Mouse (Mus musculus): ENCODE measurements around the gene Rgma. TPM values are rescaled to one million over a fixed set of nuclear protein-coding genes. Genes with fewer than 3 reads are reported as not detected.

Rgma gene
- total RNA-seq (2023), result 0.33 TPM

DNA sequence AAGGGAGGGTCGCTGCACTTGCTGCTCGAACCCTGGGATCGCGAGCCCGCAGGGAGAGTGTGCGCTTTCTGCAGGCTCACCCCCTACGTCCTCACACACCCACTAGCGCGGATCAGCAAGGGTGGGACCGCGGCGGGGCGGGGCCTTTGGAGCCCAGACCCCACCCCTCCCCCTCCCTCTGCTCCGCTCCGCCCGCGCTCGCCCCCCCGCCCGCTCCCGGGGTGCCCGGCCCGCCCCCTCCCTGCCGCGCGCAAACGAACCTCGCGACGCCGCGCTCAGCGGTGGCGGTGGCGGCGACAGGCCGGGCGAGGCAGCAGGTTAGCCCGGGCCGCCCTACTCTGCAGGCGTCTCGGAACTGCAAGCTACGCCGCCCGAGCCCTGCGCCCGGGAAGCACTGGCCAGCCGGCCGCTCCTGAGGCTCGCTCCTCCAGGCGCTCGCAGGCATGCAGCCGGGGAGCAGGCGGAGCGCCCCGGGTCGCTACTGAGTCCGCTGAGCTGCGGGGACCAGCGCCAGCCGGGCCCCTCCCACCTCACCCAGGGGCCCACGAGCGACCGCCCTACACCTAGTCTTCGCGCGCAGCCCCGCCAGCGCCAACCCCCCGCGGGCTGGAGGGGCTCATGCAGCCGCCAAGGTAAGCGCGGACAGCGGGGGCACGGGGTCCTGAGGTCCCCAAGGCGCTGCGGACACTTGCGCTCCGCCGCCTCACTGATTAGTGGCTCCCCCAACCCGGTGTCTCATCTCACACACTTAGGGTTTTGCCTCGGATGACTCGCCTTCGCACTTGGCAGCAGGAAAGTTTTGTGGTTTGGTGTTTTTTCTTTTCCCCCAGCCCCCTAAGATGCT lies at the start of gene Rgma:
Rgma (plus strand) TSS at position 253 of the 844 bp plus-strand sequence.

Other genes with a start within 250 kb of the Rgma start
- gene Chd2, start 166.3 kb downstream of the Rgma start, total RNA-seq (2023), result 531 TPM

Data from CD4-positive naive resting alpha-beta T cell, adult 57 days (primary cell).